Mouse (Mus musculus): Measurements from ENCODE around the gene Pih1d1. TPM values are rescaled to one million over a fixed set of nuclear protein-coding genes. Genes with fewer than 3 reads are reported as not detected.
"Not testable (repeated sequence)": the region's sequence is repeated elsewhere in the genome, so short reads cannot be mapped to it uniquely, and the experiment has no call there.

The Pih1d1 gene
- polyA plus RNA-seq, 1 experiment from 2014 or later = 81.7 TPM

- H3K4me3 ChIP-seq (replicated peaks) = no peak overlapping the region
- peak overlapping the region; percentile 28; the same call in 1 of the 2 replicates for H3K27ac ChIP-seq (replicated peaks)
- no peak for ATAC-seq (ENCODE audit: low FRiP score)
- no peak overlapping the region; the same call in 1 of the 2 replicates for H3K9ac ChIP-seq (replicated peaks)
- no peaks in the 10 kb centered on the region for H3K36me3 ChIP-seq
- H3K9me3 ChIP-seq (replicated peaks) = no peaks in the 10 kb centered on the region
- 55% methylated on average over 11 of the region's 11 CpGs for WGBS
- H3K4me2 ChIP-seq = no peak overlapping the region
- H3K27me3 ChIP-seq (replicated peaks) = no peaks in the 10 kb centered on the region
- H3K4me1 ChIP-seq = peaks cover 26% of the 10 kb centered on the region
Measured at GRCm38 (mm10) chr7:45151303-45151702, 2.8 kb upstream of the Pih1d1 start.

GRCm38 (mm10) chr7:45153052-45153451, 1.1 kb upstream of the Pih1d1 start:
- not testable (repeated sequence) for ATAC-seq (ENCODE audit: low FRiP score)

GRCm38 (mm10) chr7:45153586-45153985, 517 bp upstream of the Pih1d1 start:
- H3K9ac ChIP-seq (replicated peaks) = peak overlapping the region; percentile 74
- peak overlapping the region; percentile 99 for H3K27ac ChIP-seq (replicated peaks)
- no peaks in the 10 kb centered on the region for H3K27me3 ChIP-seq (replicated peaks)
- peak overlapping the region; percentile 78 for H3K4me3 ChIP-seq (replicated peaks)
- ATAC-seq (ENCODE audit: low FRiP score) = peak; percentile 2
- peak overlapping the region; percentile 63 for H3K4me2 ChIP-seq
- WGBS = 1% methylated on average over 5 of the region's 5 CpGs
- peaks cover 12% of the 10 kb centered on the region; the same call in 1 of the 2 replicates for H3K36me3 ChIP-seq
- H3K9me3 ChIP-seq (replicated peaks) = no peaks in the 10 kb centered on the region
- H3K4me1 ChIP-seq = peaks cover 26% of the 10 kb centered on the region

More at GRCm38 (mm10) chr7:45153052-45153451, 1.1 kb upstream of the Pih1d1 start:
- not testable (repeated sequence) for H3K4me3 ChIP-seq (replicated peaks); H3K4me2 ChIP-seq; H3K9ac ChIP-seq (replicated peaks); H3K36me3 ChIP-seq; H3K9me3 ChIP-seq (replicated peaks); H3K27me3 ChIP-seq (replicated peaks); H3K27ac ChIP-seq (replicated peaks)
- peaks cover 26% of the 10 kb centered on the region for H3K4me1 ChIP-seq
- 92% methylated on average over 2 of the region's 2 CpGs for WGBS

GRCm38 (mm10) chr7:45154993-45155514, 951 bp downstream of the Pih1d1 start:
- H3K4me3 ChIP-seq (replicated peaks) = peak overlapping the region; percentile 78

GRCm38 (mm10) chr7:45155590-45155989, 1.5 kb downstream of the Pih1d1 start:
- H3K27ac ChIP-seq (replicated peaks) = peak overlapping the region; percentile 99; the same call in 1 of the 2 replicates
- H3K4me1 ChIP-seq = peaks cover 25% of the 10 kb centered on the region
- ATAC-seq (ENCODE audit: low FRiP score) = no peak
- H3K27me3 ChIP-seq (replicated peaks) = no peaks in the 10 kb centered on the region
- 83% methylated on average over 9 of the region's 9 CpGs for WGBS
- no peak overlapping the region; the same call in 1 of the 2 replicates for H3K4me3 ChIP-seq (replicated peaks)
- no peaks in the 10 kb centered on the region for H3K9me3 ChIP-seq (replicated peaks)
- H3K4me2 ChIP-seq = peak overlapping the region; percentile 63
- peaks cover 30% of the 10 kb centered on the region for H3K36me3 ChIP-seq
- 0 out of 2 replicates have a peak overlapping the region, but pooled peaks have one; percentile 1 for H3K9ac ChIP-seq (replicated peaks)

More at GRCm38 (mm10) chr7:45154993-45155514, 951 bp downstream of the Pih1d1 start:
- peaks cover 26% of the 10 kb centered on the region for H3K4me1 ChIP-seq
- H3K27me3 ChIP-seq (replicated peaks) = no peaks in the 10 kb centered on the region
- 80% methylated on average over 12 of the region's 12 CpGs for WGBS
- peak overlapping the region; percentile 63 for H3K4me2 ChIP-seq
- H3K36me3 ChIP-seq = peaks cover 26% of the 10 kb centered on the region
- H3K9ac ChIP-seq (replicated peaks) = peak overlapping the region; percentile 20; the same call in 1 of the 2 replicates
- H3K9me3 ChIP-seq (replicated peaks) = no peaks in the 10 kb centered on the region
- H3K27ac ChIP-seq (replicated peaks) = peak overlapping the region; percentile 99; the same call in 1 of the 2 replicates
- 0 out of 2 replicates have a peak, but pooled peaks have one; percentile 1 for ATAC-seq (ENCODE audit: low FRiP score)

- Histone ChIP-seq H3K27ac (replicated peaks) (no peak overlapping the region), H3K4me1 (peaks cover 19% of the 10 kb centered on the region), H3K4me3 (replicated peaks) (no peak overlapping the region), H3K27me3 (replicated peaks) (no peaks in the 10 kb centered on the region), H3K9ac (replicated peaks) (no peak overlapping the region), H3K9me3 (replicated peaks) (no peaks in the 10 kb centered on the region), H3K4me2 (no peak overlapping the region), H3K36me3 (peaks cover 34% of the 10 kb centered on the region)
- no peak for ATAC-seq (ENCODE audit: low FRiP score)
- WGBS = 93% methylated on average over 15 of the region's 15 CpGs
Measured at GRCm38 (mm10) chr7:45156206-45156605, 2.1 kb downstream of the Pih1d1 start.

- H3K4me2 ChIP-seq = no peak overlapping the region
- H3K27ac ChIP-seq (replicated peaks) = no peak overlapping the region
- peaks cover 34% of the 10 kb centered on the region for H3K36me3 ChIP-seq
- H3K9ac ChIP-seq (replicated peaks) = no peak overlapping the region
- no peak for ATAC-seq (ENCODE audit: low FRiP score)
- peaks cover 26% of the 10 kb centered on the region for H3K4me1 ChIP-seq
- 89% methylated on average over 14 of the region's 14 CpGs for WGBS
- H3K27me3 ChIP-seq (replicated peaks) = peaks cover 2% of the 10 kb centered on the region; the same call in 1 of the 2 replicates
- H3K4me3 ChIP-seq (replicated peaks) = no peak overlapping the region
- no peaks in the 10 kb centered on the region for H3K9me3 ChIP-seq (replicated peaks)
Measured at GRCm38 (mm10) chr7:45157459-45157858, 3.4 kb downstream of the Pih1d1 start.

GRCm38 (mm10) chr7:45158991-45159390, 4.9 kb downstream of the Pih1d1 start:
- Histone ChIP-seq H3K27ac (replicated peaks) (no peak overlapping the region), H3K9me3 (replicated peaks) (no peaks in the 10 kb centered on the region), H3K4me1 (peaks cover 29% of the 10 kb centered on the region), H3K4me2 (no peak overlapping the region), H3K4me3 (replicated peaks) (no peak overlapping the region), H3K27me3 (replicated peaks) (peaks cover 17% of the 10 kb centered on the region), H3K36me3 (peaks cover 34% of the 10 kb centered on the region), H3K9ac (replicated peaks) (no peak overlapping the region)
- WGBS = 95% methylated on average over 6 of the region's 6 CpGs
- no peak for ATAC-seq (ENCODE audit: low FRiP score)

- ATAC-seq (ENCODE audit: low FRiP score) = no peak
- peaks cover 24% of the 10 kb centered on the region for H3K4me1 ChIP-seq
- no peak overlapping the region for H3K9ac ChIP-seq (replicated peaks)
- no peaks in the 10 kb centered on the region for H3K9me3 ChIP-seq (replicated peaks)
- peaks cover 34% of the 10 kb centered on the region for H3K36me3 ChIP-seq
- H3K27ac ChIP-seq (replicated peaks) = no peak overlapping the region
- no peak overlapping the region for H3K4me2 ChIP-seq
- peaks cover 31% of the 10 kb centered on the region for H3K27me3 ChIP-seq (replicated peaks)
- WGBS = 95% methylated on average over 6 of the region's 6 CpGs
- no peak overlapping the region for H3K4me3 ChIP-seq (replicated peaks)
Measured at GRCm38 (mm10) chr7:45160316-45160800, 6.3 kb downstream of the Pih1d1 start.

- 91% methylated on average over 3 of the region's 3 CpGs for WGBS
- Histone ChIP-seq H3K27me3 (replicated peaks) (peaks cover 36% of the 10 kb centered on the region), H3K9ac (replicated peaks) (no peak overlapping the region), H3K27ac (replicated peaks) (no peak overlapping the region), H3K4me2 (no peak overlapping the region), H3K4me3 (replicated peaks) (no peak overlapping the region), H3K9me3 (replicated peaks) (no peaks in the 10 kb centered on the region), H3K4me1 (peaks cover 19% of the 10 kb centered on the region), H3K36me3 (peaks cover 34% of the 10 kb centered on the region)
- no peak for ATAC-seq (ENCODE audit: low FRiP score)
Measured at GRCm38 (mm10) chr7:45160866-45161265, 6.8 kb downstream of the Pih1d1 start.

GRCm38 (mm10) chr7:45161612-45162473, 7.7 kb downstream of the Pih1d1 start:
- Histone ChIP-seq H3K27me3 (replicated peaks) (peaks cover 45% of the 10 kb centered on the region), H3K4me3 (replicated peaks) (peak overlapping the region; percentile 46), H3K4me1 (peaks cover 19% of the 10 kb centered on the region), H3K9me3 (replicated peaks) (no peaks in the 10 kb centered on the region), H3K9ac (replicated peaks) (peak overlapping the region; percentile 43), H3K4me2 (peak overlapping the region; percentile 84), H3K27ac (replicated peaks) (peak overlapping the region; percentile 65), H3K36me3 (peaks cover 34% of the 10 kb centered on the region)
- WGBS = 4% methylated on average over 35 of the region's 35 CpGs
- peak; percentile 93 for ATAC-seq (ENCODE audit: low FRiP score)
